Mouse (Mus musculus) left cerebral cortex, adult 18-20 months (tissue): ENCODE results near the gene Ppp2r1b. TPM values are rescaled to one million over a fixed set of nuclear protein-coding genes. Genes with fewer than 3 reads are reported as not detected.

Experiments
- DNase-seq, 2 experiments: peaks; one replicate each; pipeline ENCODE4 v3.0.0; 2021 to 2022; ENCODE audit warnings: low spot score in 2 of 2, mixed read lengths in 1 of 2
- total RNA-seq, 2 experiments: library from RNA; stranded (reverse); gene quantifications; 2 replicates each; pipeline ENCODE4 v1.2.3; 2021

Gene Ppp2r1b
- total RNA-seq, 2 experiments from 2014 or later, result 19.8 to 27.7 TPM

DNA sequence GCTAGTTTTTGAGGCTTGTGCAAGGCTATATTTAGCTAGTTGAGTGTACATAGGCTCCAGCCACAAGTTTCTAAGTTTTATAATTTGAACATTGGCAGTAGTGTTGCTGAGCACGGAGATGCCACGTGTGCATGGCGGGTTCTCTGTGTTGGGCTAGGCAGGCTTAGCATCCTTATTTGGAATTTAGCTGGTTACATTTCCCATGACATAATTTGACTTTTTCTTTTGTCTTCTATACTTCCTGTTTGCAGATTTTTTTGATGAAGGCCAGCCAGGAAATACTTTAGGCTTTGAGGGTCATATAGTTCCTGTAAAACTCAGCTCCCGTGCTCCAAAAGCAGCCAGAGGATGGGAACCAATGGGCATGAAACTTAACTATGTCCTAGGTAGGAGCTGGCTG is 18.7 kb downstream of the Ppp2r1b start:
- DNase-seq, result no peak

DNA sequence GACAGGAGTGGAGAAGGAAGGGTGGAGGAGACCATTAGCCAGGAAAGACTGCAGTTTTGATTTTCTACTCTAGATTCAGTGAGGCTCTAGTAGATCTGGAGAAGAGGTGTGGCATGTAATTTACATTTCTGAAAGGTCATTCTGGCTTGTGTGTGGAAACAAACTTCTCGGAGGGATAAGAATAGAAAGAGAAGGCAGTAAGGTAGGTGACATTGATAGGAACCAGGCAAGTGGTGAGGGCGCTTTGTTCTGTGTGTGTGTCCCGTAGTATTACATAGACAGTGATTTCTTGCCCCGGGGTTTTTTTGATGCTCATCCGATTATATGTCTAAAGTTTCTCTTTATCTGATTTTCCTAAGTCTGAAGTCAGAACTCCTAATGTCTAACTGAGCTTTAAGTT is 19.8 kb downstream of the Ppp2r1b start:
- no peak for DNase-seq

DNA sequence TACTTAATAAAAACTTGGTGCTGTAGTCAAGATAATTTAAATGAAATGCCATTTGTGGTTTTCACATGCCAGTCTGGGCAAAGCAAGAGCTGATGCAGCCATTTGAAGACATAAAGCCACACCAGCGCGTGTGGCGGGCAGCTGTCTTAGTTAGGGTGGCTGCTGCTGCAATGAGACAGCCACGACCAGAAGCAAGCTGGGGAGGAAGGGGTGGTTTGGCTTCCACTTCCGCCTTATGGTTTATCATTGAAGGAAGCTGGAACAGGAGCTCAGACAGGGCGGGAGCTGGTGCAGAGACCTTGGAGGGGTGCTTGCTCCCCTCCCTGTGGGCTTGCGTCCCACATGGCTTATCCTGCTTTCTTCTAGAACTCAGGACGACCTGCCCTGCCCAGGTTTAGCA is 20.7 kb downstream of the Ppp2r1b start:
- no peak for DNase-seq

DNA sequence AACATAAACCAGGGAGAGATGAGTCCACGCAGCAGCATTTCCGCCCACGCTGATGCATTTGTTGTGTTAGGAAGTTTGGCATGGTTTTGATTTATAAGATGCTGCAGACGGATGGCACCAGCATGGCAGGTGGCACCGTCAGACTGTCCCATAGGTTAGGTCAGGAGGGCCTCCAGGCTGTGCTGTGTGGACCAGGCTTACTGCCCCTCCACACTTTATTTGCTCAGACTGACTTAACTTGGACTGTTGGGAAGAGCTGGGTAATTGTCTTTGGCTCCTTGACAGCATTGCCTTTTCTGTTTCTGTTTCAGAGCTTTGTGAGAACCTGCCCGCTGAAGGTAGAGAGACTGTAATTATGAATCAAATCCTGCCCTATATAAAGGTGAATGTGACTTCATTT is 21.9 kb downstream of the Ppp2r1b start:
- DNase-seq, result no peak

DNA sequence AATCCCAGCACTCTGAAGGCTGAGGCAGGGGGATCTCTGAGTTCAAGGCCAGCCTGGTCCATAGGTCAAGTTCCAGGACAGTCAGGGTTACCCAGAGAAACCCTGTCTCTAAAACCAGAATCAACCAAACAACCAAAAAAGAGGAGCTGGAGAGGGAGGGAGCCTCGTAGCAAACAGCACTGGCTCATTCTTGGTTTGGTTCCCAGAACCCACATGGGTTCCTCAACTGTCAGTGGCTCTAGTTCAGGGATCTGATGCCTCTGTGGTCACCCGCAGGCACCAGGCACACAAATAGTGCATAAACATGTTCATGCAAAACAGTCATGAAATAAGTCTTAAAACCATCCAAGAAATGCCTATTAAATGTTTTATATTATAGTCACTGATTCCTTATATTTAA is 23.1 kb downstream of the Ppp2r1b start:
- no peak for DNase-seq

DNA sequence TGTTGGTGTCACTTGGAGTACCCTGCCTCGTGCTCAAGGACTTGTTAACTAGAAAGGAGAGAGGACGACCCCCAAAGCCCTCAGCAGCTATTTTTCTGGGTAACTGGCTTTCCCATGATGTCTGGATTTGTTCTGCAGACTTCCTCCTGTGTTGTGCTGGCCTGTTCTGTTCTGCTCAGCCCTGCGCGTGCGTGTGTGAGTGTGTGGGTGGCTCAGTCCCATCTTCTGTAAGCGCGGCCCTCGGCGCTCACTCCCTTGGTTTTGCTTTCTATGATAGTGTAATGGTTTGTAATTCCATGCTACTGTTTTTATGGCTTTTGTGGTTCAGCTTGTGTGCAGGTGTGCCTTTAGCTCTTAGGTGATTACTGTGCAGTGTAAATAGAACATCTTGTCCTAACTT is 28.1 kb downstream of the Ppp2r1b start:
- DNase-seq, result peak in 1 of 2 experiments; percentile 59

DNA sequence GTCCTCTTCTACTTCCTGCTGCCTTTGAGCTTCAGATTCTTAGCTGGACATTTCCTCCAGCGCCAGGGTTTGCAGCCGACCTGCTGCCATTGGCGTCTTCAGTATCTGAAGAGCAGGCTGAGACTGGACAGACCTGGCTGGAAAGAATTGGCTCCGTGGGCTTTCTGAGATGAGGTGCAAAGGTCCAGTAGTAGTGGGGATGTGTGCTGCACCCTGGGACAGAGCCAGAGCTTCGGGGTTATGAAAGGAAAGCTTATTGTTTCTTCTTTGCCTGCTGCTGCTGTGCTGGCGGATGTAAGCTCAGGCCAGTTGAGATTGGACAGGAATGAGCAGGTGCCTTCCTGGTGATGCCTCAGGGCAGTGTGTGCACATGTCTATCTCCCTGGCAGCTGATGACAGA is 28.9 kb downstream of the Ppp2r1b start:
- no peak for DNase-seq

DNA sequence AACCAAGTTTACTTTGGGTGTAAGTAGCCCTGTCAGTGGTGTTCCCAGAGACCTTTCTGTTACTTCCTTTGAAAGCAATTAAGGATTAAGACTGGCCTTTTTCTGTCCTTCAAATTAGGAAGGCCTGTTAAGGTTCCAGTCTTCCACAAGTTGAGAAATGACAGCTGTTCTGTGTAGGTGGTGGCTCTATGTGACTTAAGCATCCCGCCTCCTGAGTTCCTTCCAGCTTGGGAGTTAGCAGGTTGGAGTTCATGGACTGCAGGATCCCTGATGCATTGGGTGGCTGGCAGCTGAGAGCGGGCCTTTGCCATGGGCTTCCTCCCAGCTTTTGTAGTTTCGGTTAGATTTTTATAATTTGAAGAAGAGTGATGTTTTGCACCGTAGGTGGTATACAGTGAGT is 30.4 kb downstream of the Ppp2r1b start:
- no peak for DNase-seq

DNA sequence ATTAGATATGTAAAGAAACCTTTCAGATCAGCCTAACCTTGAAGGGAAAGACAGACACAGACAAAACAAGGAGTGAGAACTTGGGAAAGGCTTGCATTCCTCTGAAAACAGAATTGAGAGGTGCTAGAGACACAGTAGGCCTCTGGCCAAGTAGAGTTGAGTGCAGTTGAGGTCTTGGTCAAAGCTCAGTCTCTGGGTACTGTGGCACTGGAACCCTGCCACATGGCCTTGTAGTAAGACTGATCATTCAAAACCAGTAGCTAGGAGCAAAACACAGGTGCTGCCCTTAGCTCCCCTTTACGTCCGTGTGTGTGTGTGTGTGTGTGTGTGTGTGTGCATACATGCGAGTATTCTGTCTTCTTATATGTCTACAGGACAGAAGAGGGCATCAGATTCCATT is 31.2 kb downstream of the Ppp2r1b start:
- DNase-seq, result no peak

DNA sequence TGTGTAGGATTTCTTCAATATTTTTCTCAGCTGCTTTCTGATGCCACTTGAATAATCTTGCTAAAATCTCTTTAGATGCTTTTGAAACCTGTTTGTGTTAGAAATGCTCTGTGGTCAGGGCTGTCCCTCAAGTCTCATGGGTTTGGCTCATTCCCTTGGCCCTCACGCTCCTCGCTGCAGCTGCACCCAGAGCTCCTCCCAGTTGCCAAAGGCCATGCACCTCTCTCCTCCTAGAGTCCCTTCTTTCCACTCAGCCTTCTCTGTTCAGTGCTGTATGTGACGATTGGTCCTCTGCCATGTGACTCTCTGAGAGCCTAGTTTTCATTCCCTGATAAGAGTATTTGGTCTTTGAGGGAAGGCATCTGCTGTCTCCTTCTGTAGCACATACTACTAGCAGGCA is 32.3 kb downstream of the Ppp2r1b start:
- no peak for DNase-seq

DNA sequence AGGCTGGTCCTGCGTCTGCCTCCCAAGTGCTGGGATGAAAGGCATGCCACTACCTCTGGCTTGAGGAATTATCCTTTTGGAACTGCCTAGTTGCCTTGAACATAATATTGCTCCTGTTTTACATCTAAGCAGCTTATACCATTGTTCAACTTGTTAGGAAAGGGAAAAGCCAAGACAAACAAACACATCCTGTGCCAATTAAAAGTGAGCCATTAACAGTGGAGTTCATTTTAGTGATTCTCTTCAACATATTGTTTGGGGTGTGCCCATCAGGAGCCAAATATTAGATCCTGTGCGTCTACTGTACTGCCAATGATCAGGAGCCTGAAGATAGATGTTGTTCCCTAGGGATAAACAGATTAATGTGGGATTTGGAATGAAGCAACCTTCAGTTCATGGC is 37.1 kb downstream of the Ppp2r1b start:
- no peak for DNase-seq

DNA sequence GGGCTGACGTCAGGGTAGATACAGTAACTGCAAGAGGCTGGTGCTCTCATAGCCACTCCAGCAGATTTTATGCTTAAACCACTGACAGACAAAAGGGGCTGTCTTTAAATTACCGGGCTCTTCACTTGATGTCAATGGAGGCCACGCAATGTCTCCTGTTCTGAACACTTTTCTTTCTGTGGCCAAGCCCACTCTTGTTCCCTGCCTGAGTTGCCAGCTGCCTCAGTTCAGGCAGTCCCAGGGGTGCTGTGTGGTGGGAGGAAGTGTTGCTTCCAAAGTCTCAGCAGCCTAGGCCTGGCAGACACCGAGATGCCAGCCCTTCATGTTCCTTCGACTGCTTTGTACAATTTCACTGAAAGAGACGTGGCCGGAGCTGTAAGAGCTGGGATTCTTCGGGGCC is 39.0 kb downstream of the Ppp2r1b start:
- peak; percentile 45 to 68 for DNase-seq

DNA sequence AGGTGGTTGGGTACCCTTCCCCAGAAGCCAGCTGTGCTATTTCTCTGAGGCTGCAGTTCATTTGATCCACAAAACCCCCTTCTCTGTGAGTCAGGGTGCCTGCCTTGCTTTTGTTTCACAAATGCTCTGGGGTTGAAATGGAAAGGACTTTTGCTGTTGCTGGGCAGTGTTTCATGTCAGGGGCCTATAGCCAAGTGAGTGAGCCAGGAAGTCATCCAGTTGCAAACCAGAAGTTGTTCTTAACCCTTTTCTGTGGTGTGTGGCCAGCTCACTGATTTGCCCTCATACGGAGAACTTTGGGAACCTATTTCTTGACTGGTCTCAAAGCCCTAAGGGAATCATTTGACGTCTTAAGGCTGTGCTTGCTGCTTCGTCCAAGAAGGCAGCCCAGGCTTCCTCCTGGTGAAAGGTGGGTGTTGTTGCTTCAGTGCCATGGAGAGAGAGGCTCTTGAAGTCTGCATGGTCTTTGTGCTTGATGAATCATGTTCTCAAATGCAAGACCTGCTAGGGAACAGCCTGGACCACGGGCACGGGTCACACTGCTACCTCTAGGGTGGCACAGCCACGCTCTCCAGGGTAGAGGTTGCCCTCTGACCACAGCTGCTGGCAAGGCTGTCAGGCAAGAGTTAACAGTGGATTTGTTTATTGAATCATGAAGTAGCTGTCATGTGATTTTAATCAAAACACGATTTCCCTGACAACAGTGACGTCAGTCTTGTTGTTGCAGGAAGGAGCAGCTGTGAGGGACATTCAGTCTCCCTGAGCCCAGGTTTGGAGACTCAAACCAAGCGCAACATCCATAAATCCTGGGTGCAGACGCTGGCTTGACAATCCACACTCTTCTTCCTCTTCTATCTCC is 39.9 kb downstream of the Ppp2r1b start:
- peak; percentile 34 to 35 for DNase-seq

DNA sequence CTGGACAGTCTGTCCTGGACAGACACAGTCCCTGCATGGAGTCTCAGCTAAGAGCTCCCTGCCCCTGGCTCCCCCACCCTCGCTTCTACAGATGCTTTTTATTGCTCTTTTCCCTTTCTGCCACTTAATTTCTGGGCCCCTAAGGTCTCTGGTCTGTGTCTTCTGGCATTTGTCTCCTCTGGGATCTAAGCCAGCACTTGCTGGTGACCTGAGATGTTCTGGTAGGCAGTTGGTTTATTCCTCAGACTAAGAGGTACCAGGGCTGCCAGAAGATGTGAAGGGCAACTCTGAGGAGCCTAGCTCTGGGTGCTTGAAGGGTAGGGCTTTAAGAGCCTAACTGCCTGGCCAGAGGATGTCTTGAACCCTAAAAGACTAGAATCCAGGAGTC is 40.5 kb downstream of the Ppp2r1b start:
- DNase-seq, result no peak

DNA sequence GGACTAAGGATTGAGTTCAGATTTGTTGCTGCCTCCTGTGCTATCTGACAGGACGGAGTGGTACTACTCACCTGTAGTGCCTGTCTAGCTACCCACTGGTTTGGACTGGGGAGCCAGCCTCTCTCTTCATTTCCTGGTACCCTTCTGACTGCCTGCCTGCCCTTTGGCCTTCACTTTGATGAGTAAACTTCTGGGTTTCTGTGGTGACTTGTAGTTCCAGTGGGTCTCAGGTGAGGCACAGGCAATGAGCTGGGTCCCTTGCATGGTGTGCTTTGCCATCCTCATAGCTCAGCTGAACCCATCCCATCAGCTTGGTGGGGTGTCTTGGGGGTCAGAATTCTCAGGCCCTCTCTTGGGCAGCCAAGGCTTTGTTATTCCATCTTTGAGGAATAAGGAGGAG is 41.8 kb downstream of the Ppp2r1b start:
- no peak for DNase-seq

DNA sequence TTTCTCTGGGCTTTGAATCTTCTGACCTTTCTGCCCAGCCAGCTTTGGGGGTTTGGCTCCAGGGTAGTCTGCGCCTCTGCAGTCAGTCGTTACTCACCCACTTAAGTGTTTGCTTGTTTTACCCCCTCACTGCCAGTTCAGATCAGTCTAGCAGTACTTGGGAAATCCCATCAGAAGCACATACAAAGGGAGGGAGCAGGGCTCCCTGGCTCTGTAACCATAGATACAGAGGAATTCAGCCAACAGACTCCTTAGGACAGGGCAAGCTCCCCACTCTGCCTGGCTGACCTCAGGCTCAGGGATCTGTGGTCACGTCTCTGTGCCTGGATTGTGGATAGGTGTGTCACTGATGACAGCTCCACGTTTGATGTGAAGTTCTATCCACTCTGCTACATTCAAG is 42.2 kb downstream of the Ppp2r1b start:
- no peak for DNase-seq

DNA sequence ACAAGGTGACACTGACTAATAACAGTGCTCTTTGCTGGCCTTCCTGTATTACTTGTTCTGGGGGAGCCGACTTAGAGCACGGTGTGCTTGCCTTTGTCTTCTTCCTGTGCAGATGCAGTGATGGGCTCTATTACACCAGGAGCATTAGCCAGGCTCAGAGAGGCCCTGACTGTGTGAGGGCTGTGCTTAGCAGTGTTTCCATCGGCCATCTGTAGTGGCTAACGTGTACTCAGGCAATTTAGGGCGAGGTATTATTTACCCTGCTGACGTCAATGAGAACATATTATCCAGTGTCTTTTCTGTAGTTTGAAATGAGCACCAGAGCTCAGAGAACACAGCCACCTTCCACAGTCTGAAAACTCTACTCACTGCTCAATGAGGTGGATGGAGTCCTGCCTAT is 44.1 kb downstream of the Ppp2r1b start:
- DNase-seq, result no peak

DNA sequence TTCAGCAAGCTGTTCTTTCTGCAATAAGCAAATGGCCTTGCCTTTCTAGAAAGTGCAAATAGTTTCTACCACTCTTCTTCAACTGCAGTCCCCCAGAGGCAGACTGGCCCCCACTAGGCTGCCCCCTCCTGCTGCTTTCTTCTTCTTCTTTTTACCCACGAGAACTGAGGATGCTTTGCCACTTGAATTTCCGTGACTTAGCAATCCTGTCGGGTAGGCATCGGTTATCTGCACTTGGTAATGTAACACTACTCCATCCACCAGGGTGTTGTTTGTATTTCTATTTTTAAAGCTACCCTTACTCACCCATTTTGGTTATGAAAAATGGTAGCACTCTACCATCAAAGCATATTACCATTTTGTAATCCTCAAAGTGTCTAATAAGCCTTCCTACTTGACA is 44.9 kb downstream of the Ppp2r1b start:
- no peak for DNase-seq

DNA sequence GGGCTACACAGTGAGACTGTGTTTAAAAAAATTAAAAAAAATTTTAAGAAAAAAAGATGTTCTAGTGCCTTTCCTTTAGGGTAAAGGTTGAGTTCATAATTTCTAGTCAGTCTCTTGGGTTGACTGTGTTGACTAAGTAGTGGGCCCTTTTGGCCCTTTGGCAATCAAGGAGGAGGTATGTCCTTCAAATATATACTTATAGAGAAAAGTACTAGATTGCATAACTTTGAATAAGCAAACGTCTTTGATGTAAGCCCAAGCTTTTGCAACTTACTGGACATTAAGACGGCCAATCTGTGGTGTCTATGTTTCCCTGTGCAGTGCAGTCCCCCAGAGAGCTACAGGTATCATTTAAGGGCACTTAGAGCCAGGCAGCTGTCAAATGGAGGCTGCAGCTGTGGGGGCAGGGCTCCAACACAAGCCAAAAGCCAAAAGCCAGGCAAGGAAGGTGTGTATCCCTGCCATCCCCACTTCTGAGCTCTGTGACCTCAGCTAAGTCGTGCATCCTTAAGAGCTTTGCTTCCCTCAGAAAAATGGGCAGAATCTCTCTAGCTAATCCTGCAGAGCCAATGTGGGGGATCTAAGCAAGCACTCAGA is 45.5 kb downstream of the Ppp2r1b start:
- no peak for DNase-seq

DNA sequence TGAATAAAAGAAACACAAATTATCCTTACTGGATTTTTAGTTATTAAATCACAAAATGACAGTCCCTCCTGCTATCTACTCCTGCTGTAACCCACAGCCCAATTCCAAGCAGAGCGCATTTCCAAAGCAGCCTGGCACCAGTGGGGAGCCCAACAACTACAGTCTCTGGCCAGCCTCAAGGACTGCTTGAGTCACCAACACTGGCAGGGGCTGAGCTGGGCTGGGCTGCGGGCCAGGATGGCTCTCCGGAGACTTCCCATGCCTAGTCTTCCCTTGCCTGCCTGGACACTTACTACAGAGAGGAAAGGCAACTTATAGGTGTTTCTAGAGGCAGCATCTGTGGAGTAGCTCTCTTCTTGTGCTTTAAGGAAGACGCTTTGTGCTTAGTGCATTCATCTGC is 48.6 kb downstream of the Ppp2r1b start:
- peak; percentile 69 to 72 for DNase-seq

DNA sequence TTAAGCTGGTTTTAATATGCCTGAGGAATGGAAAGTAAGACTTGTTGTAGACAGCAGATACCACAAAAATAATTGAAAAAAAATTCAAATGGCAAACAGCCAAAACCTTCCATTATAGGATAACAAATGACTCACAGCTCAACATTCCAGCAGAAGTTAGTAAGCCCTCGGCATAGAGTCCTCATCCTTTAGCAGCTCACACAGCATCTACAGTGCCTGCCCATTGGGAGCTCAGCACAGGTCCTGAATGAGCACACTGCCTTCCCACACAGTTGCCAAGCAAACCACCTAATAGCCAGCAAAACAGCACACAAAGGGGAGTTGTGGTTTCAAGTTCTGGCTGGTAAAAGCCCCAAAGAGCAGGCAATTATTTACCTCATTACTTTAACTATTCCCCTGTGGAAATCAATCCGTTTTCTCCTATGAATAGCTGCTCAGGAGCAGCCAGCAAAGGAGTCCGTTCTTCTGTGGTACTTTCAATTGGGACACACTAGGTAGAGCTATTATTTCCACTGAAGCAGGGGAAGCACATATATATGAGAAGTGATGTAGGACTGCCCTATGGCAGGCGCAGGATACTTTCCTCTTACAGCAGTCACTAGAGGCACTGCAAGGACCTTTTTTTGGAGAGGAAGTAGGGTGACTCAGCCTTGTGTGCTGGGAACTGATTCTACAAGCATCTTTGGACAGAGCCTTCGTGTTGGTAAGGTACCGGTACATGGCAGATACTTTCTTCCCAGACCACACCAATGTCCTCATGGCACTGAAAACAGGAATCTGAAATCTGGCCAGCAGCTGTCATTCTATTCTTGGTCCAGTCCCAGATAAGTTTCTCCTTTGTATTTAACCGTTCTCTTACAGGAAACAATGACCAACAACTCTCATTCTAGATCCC is 55.2 kb downstream of the Ppp2r1b start:
- DNase-seq, result no peak
